ENCODE assay signal across 8 mouse cellular contexts in the genomic region with DNA sequence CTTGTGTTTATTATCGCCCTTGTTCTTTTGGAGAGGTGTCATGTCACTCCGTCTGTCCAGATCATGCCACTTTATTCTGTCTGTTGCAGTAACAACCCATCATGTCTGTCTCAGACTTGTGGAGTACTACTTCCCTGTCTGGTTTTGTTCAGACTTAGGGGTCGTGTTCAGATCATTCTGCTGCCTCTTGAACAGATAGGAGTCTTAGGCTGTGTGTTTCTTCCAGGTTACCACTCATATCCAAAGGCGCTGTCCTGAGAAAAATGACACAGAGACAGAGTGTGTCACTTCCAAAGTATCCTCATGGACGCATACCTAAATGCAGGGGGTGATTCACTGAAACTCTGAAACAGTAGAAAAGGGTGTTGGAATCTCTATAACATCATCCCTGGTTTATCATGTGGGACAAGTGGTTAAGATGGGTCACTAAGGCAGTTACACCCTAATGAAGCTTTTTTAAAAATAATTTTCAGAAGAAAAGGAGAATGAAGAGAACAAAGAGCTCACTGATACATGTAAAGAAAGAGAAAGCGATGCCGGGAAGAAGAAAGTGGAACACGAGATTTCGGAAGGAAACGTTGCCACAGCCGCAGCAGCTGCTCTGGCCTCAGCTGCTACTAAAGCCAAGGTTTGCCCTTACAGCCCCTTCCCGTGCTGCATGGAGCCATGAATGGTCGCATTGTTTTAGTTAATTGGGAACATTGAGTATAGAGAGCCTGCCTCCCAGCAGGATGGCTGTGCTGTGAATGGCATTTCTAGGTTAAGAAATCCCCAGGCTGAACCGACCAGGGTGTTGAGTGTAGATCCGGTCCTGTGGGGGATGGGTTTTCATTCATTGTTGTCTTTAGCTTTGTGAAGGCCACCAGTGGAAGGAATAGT. TPM values are rescaled to one million over a fixed set of nuclear protein-coding genes. Genes with fewer than 3 reads are reported as not detected.
DNase-seq lines count a peak whose midpoint lies in the region; ATAC-seq and TF ChIP-seq lines count a peak whose summit lies in the region.

No protein-coding gene starts in this region.

- TF ChIP-seq EP300 in stomach, postnatal 0 days (optimal IDR thresholded peaks at IDR 0.05) = no peak

- peak overlapping the region; percentile 86 for H3K27ac ChIP-seq in embryonic facial prominence, embryonic 12.5 days
- peak overlapping the region; percentile 89 for H3K27ac ChIP-seq in hindbrain, postnatal 0 days
- H3K27ac ChIP-seq in kidney, embryonic 15.5 days = no peak overlapping the region
- H3K27ac ChIP-seq in stomach, postnatal 0 days (replicated peaks) = no peak overlapping the region

- 0 out of 2 replicates have a peak, but pooled peaks cover 2% of the 10 kb centered on the region for H3K4me1 ChIP-seq in embryonic facial prominence, embryonic 12.5 days
- no peaks in the 10 kb centered on the region; the same call in 1 of the 2 replicates for H3K4me1 ChIP-seq in hindbrain, postnatal 0 days (ENCODE audit: insufficient read depth, low read length)
- H3K4me1 ChIP-seq in kidney, embryonic 15.5 days = no peaks in the 10 kb centered on the region
- H3K4me1 ChIP-seq in stomach, postnatal 0 days (replicated peaks; ENCODE audit: control insufficient read depth, insufficient read depth) = no peaks in the 10 kb centered on the region

- peak; percentile 91 for ATAC-seq in embryonic facial prominence, embryonic 12.5 days (ENCODE audit: insufficient number of reproducible peaks, insufficient read depth, low FRiP score, low TSS enrichment)
- peak; percentile 97 for ATAC-seq in hindbrain, postnatal 0 days
- ATAC-seq in kidney, embryonic 15.5 days (replicated peaks; ENCODE audit: low FRiP score) = no peak
- no peak for ATAC-seq in stomach, postnatal 0 days (ENCODE audit: low FRiP score, low TSS enrichment)

- peak; percentile 81 for DNase-seq in brain, adult 2 months (ENCODE audit: low read depth, low spot score)
- DNase-seq in hindbrain, postnatal 0 days (ENCODE audit: low spot score) = peak; percentile 85
- DNase-seq in mesoderm, embryonic 11.5 days (ENCODE audit: low read depth, low spot score) = peak; percentile 74
- no peak for DNase-seq in stomach, postnatal 0 days (ENCODE audit: low spot score)
- no peak for DNase-seq in lung, postnatal 14 days
- DNase-seq in urinary bladder, postnatal 14 days (ENCODE audit: low spot score) = no peak

- no peak overlapping the region for H3K9ac ChIP-seq in embryonic facial prominence, embryonic 12.5 days
- H3K9ac ChIP-seq in hindbrain, postnatal 0 days (replicated peaks; ENCODE audit: low read length) = no peak overlapping the region
- no peak overlapping the region for H3K9ac ChIP-seq in kidney, embryonic 15.5 days
- no peak overlapping the region for H3K9ac ChIP-seq in stomach, postnatal 0 days (ENCODE audit: low read length)

- H3K36me3 ChIP-seq in embryonic facial prominence, embryonic 12.5 days = peaks cover 72% of the 10 kb centered on the region
- peaks cover 47% of the 10 kb centered on the region; the same call in 1 of the 2 replicates for H3K36me3 ChIP-seq in hindbrain, postnatal 0 days (ENCODE audit: insufficient read depth, low read length)
- H3K36me3 ChIP-seq in kidney, embryonic 15.5 days = peaks cover 93% of the 10 kb centered on the region
- peaks cover 13% of the 10 kb centered on the region for H3K36me3 ChIP-seq in stomach, postnatal 0 days (ENCODE audit: control insufficient read depth, insufficient read depth, low read length)

- no peaks in the 10 kb centered on the region for H3K9me3 ChIP-seq in embryonic facial prominence, embryonic 12.5 days
- no peaks in the 10 kb centered on the region for H3K9me3 ChIP-seq in hindbrain, postnatal 0 days (ENCODE audit: low read length)
- H3K9me3 ChIP-seq in kidney, embryonic 15.5 days (replicated peaks) = no peaks in the 10 kb centered on the region
- no peaks in the 10 kb centered on the region for H3K9me3 ChIP-seq in stomach, postnatal 0 days (ENCODE audit: control insufficient read depth, low read length)

- WGBS in embryonic facial prominence, embryonic 12.5 days = 23% methylated on average over 15 of the region's 15 CpGs
- WGBS in hindbrain, postnatal 0 days = 14% methylated on average over 15 of the region's 15 CpGs
- 73% methylated on average over 15 of the region's 15 CpGs for WGBS in kidney, embryonic 15.5 days
- 74% methylated on average over 15 of the region's 15 CpGs for WGBS in stomach, postnatal 0 days

- H3K27me3 ChIP-seq in embryonic facial prominence, embryonic 12.5 days = no peaks in the 10 kb centered on the region
- H3K27me3 ChIP-seq in hindbrain, postnatal 0 days (ENCODE audit: insufficient read depth, low read length) = no peaks in the 10 kb centered on the region
- no peaks in the 10 kb centered on the region for H3K27me3 ChIP-seq in kidney, embryonic 15.5 days
- no peaks in the 10 kb centered on the region for H3K27me3 ChIP-seq in stomach, postnatal 0 days (ENCODE audit: control insufficient read depth, insufficient read depth, low read length)

- no peak overlapping the region for H3K4me2 ChIP-seq in embryonic facial prominence, embryonic 12.5 days (replicated peaks)
- no peak overlapping the region for H3K4me2 ChIP-seq in hindbrain, postnatal 0 days (ENCODE audit: low read depth, low read length)
- no peak overlapping the region for H3K4me2 ChIP-seq in kidney, embryonic 15.5 days
- no peak overlapping the region for H3K4me2 ChIP-seq in stomach, postnatal 0 days (replicated peaks; ENCODE audit: low read depth)

- no peak for TF ChIP-seq CTCF in hindbrain, postnatal 0 days (IDR thresholded peaks at IDR 0.05; ENCODE audit: low read depth)
- TF ChIP-seq CTCF in stomach, postnatal 0 days (IDR thresholded peaks at IDR 0.05; ENCODE audit: low read depth) = no peak

- H3K4me3 ChIP-seq in embryonic facial prominence, embryonic 12.5 days = no peak overlapping the region
- H3K4me3 ChIP-seq in hindbrain, postnatal 0 days (ENCODE audit: low read length) = no peak overlapping the region
- H3K4me3 ChIP-seq in kidney, embryonic 15.5 days (replicated peaks) = no peak overlapping the region
- H3K4me3 ChIP-seq in stomach, postnatal 0 days (ENCODE audit: low read depth, low read length) = no peak overlapping the region

RNA-seq across cellular contexts. Expression of a gene that starts 37.8 kb away (rescaled TPM):
- polyA plus RNA-seq in embryonic facial prominence, embryonic 12.5 days (2016; fragmentation: Nextera tagmentation; extraction: Ambion mirVana) = 5.3 and 5.4 TPM in 2 replicates
- 412 and 470 TPM in 2 replicates for total RNA-seq in hindbrain, postnatal 0 days (2014; rRNA removed)
- 261 and 266 TPM in 2 replicates for polyA plus RNA-seq in hindbrain, postnatal 0 days (2015; fragmentation: Nextera tagmentation; extraction: Ambion mirVana)
- polyA plus RNA-seq in kidney, embryonic 15.5 days (2015; fragmentation: Nextera tagmentation; extraction: Ambion mirVana) = 2.1 and 2.9 TPM in 2 replicates
- polyA plus RNA-seq in stomach, postnatal 0 days (2015; fragmentation: Nextera tagmentation; extraction: Ambion mirVana) = 3.0 and 3.3 TPM in 2 replicates

Comparison
In these comparisons a context has a peak if more than half of its experiments do, and no peak if none do; other contexts are left out.
1. DNase-seq: peak in brain, adult 2 months (single experiment), hindbrain, postnatal 0 days (single experiment) and mesoderm, embryonic 11.5 days (single experiment); none in stomach, postnatal 0 days (single experiment), lung, postnatal 14 days (single experiment) and urinary bladder, postnatal 14 days (single experiment).
2. ATAC-seq: peak in embryonic facial prominence, embryonic 12.5 days (single experiment) and hindbrain, postnatal 0 days (single experiment); none in kidney, embryonic 15.5 days (single experiment) and stomach, postnatal 0 days (single experiment).
3. H3K27ac ChIP-seq: peak in embryonic facial prominence, embryonic 12.5 days (single experiment) and hindbrain, postnatal 0 days (single experiment); none in kidney, embryonic 15.5 days (single experiment) and stomach, postnatal 0 days (single experiment).
4. RNA of a gene that starts 37.8 kb away (polyA plus RNA-seq): 261 to 266 TPM in hindbrain, postnatal 0 days; 5.3 to 5.4 TPM in embryonic facial prominence, embryonic 12.5 days, 3.0 to 3.3 TPM in stomach, postnatal 0 days and 2.1 to 2.9 TPM in kidney, embryonic 15.5 days; every median in the first group is over 10 times any median in the second.